Mouse (Mus musculus): Measurements from ENCODE around the gene Pdcd4.

The Pdcd4 gene

GRCm38 (mm10) chr19:53871502-53871901 lies 20.5 kb upstream of the Pdcd4 start:
- no peak for DNase-seq (ENCODE audit: low read depth)

- no peak for DNase-seq (ENCODE audit: low read depth)
These were observed 18.9 kb upstream of the Pdcd4 start for GRCm38 (mm10) chr19:53872994-53873713.

- DNase-seq (ENCODE audit: low read depth), result no peak
These were observed 16.8 kb upstream of the Pdcd4 start for GRCm38 (mm10) chr19:53875246-53875645.

GRCm38 (mm10) chr19:53877779-53878178 lies 14.3 kb upstream of the Pdcd4 start:
- DNase-seq (ENCODE audit: low read depth), result no peak

- DNase-seq (ENCODE audit: low read depth), result no peak
These were observed 11.6 kb upstream of the Pdcd4 start for GRCm38 (mm10) chr19:53880460-53880859.

- DNase-seq (ENCODE audit: low read depth), result no peak
These were observed 10.2 kb upstream of the Pdcd4 start for GRCm38 (mm10) chr19:53881786-53882185.

- DNase-seq (ENCODE audit: low read depth), result no peak
These were observed 6.6 kb upstream of the Pdcd4 start for GRCm38 (mm10) chr19:53885450-53885849.

- no peak for DNase-seq (ENCODE audit: low read depth)
These were observed 5.3 kb upstream of the Pdcd4 start for GRCm38 (mm10) chr19:53886576-53887370.

GRCm38 (mm10) chr19:53887822-53888221 lies 4.2 kb upstream of the Pdcd4 start:
- peak; percentile 34 for DNase-seq (ENCODE audit: low read depth)

- DNase-seq (ENCODE audit: low read depth), result peak; percentile 65
These were observed 3.7 kb upstream of the Pdcd4 start for GRCm38 (mm10) chr19:53888331-53888730.

- DNase-seq (ENCODE audit: low read depth), result peak; percentile 73
These were observed 2.5 kb upstream of the Pdcd4 start for GRCm38 (mm10) chr19:53889555-53889954.

- no peak for DNase-seq (ENCODE audit: low read depth)
These were observed 1.8 kb upstream of the Pdcd4 start for GRCm38 (mm10) chr19:53890274-53890673.

GRCm38 (mm10) chr19:53890781-53891251 lies 1.2 kb upstream of the Pdcd4 start:
- peak; percentile 83 for DNase-seq (ENCODE audit: low read depth)

GRCm38 (mm10) chr19:53891569-53891968 lies 462 bp upstream of the Pdcd4 start:
- DNase-seq (ENCODE audit: low read depth), result peak; percentile 42

GRCm38 (mm10) chr19:53892838-53893359 lies 868 bp downstream of the Pdcd4 start:
- peak; percentile 42 for DNase-seq (ENCODE audit: low read depth)

GRCm38 (mm10) chr19:53893711-53894171 lies 1.7 kb downstream of the Pdcd4 start:
- peak; percentile 82 for DNase-seq (ENCODE audit: low read depth)

GRCm38 (mm10) chr19:53894538-53895121 lies 2.6 kb downstream of the Pdcd4 start:
- DNase-seq (ENCODE audit: low read depth), result no peak

GRCm38 (mm10) chr19:53898046-53898445 lies 6.0 kb downstream of the Pdcd4 start:
- DNase-seq (ENCODE audit: low read depth), result peak; percentile 31

GRCm38 (mm10) chr19:53898498-53898897 lies 6.5 kb downstream of the Pdcd4 start:
- DNase-seq (ENCODE audit: low read depth), result no peak

- no peak for DNase-seq (ENCODE audit: low read depth)
These were observed 7.2 kb downstream of the Pdcd4 start for GRCm38 (mm10) chr19:53898970-53899900.

- DNase-seq (ENCODE audit: low read depth), result peak; percentile 83
These were observed 8.0 kb downstream of the Pdcd4 start for GRCm38 (mm10) chr19:53899941-53900610.

All from naive thymus-derived CD4-positive, alpha-beta T cell, adult 2 months (primary cell).